Mouse (Mus musculus) mature B cell (primary cell): ENCODE measurements around the gene Tpcn1.

Experiments
- in situ Hi-C: fragments of 300-500 bp; cut with MboI; formaldehyde crosslinking; loops from 2 replicates; pipeline ENCODE4 v1.14.3; 2019

Gene Tpcn1

GRCm38 (mm10) chr5:120490679-120491192 lies 97.7 kb downstream of the Tpcn1 start:
- in situ Hi-C loops: no loop called here

GRCm38 (mm10) chr5:120487844-120488243 lies 100.6 kb downstream of the Tpcn1 start:
- in situ Hi-C loops: no loop called here
